Mouse (Mus musculus) B cell, adult 62 days (primary cell): ENCODE data around the gene Ubr7. TPM values are rescaled to one million over a fixed set of nuclear protein-coding genes. Genes with fewer than 3 reads are reported as not detected.

ENCODE experiments used
- total RNA-seq: library from RNA; stranded (reverse); gene quantifications from 4 replicates; pipeline ENCODE4 v1.2.4, GENCODE M21; 2023

Gene Ubr7
- 19.3 to 23.8 TPM (median 19.7 TPM) in 4 replicates for total RNA-seq

GRCm38 (mm10) chr12:102757689-102758402 lies at the start of gene Ubr7, which contains the start of the genes Gm28051 and Gon7:
TSS of gene Ubr7 (plus strand) at chr12:102757967.
TSS of gene Gm28051 (minus strand) at chr12:102757765.
TSS of gene Gon7 (minus strand) at chr12:102757803.

GRCm38 (mm10) chr12:102743589-102744574 lies 13.9 kb upstream of the Ubr7 start, which contains the start of the genes Moap1 and Tmem251:
TSS of gene Moap1 (minus strand) at chr12:102743661.
TSS of gene Tmem251 (plus strand) at chr12:102743762.

GRCm38 (mm10) chr12:102758403-102758756 lies 613 bp downstream of the Ubr7 start, which contains the start of gene Gm20604:
TSS of gene Gm20604 (minus strand) at chr12:102758672.

Other genes with a start within 250 kb of the Ubr7 start
- gene Chga, start 203.0 kb upstream of the Ubr7 start, total RNA-seq: not detected in 4 replicates
- gene Itpk1, start 53.0 kb upstream of the Ubr7 start, total RNA-seq: 21.5 to 42.6 TPM (median 34.5 TPM) in 4 replicates
- 9.7 to 16.3 TPM (median 12.7 TPM) in 4 replicates for gene Moap1, start 14.3 kb upstream of the Ubr7 start, total RNA-seq
- 37.7 to 38.9 TPM (median 38.4 TPM) in 4 replicates for gene Tmem251, start 14.2 kb upstream of the Ubr7 start, total RNA-seq
- not detected in 4 replicates for gene Gm28051, start 202 bp upstream of the Ubr7 start, total RNA-seq
- 29.6 to 33.3 TPM (median 32.1 TPM) in 4 replicates for gene Gon7, start 164 bp upstream of the Ubr7 start, total RNA-seq
- gene Gm20604, start 705 bp downstream of the Ubr7 start, total RNA-seq: 8.2 to 9.4 TPM (median 8.8 TPM) in 4 replicates
- 41.6 to 46.4 TPM (median 44.5 TPM) in 4 replicates for gene Btbd7, start 120.5 kb downstream of the Ubr7 start, total RNA-seq
- gene Cox8c, start 141.3 kb downstream of the Ubr7 start, total RNA-seq: not detected in 4 replicates
- not detected in 4 replicates for gene Unc79, start 190.9 kb downstream of the Ubr7 start, total RNA-seq